Mouse (Mus musculus): ENCODE results near the gene Irs2.

Irs2 gene

DNA sequence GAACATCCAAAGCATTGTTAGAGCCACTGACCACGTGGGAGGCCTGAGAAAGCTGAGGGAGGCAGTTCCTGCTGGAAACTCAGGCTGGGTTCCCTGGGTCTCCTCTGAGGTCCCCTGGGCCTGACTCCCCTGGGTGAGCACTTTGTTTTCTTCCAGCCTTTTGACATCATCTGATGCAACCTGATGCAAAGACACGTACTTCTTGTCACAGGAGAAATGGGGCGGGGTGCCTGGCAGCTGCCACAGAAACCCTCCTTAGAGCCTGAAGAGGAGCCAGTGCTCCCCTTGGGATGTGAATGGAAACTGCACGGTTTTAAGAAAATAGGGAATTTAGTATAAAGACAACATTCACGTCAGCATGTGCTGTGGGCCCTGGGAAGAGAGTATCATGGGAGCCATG, 55.6 kb downstream of the Irs2 start:
- no peak for DNase-seq (ENCODE audit: low spot score in 2 of 2)

DNA sequence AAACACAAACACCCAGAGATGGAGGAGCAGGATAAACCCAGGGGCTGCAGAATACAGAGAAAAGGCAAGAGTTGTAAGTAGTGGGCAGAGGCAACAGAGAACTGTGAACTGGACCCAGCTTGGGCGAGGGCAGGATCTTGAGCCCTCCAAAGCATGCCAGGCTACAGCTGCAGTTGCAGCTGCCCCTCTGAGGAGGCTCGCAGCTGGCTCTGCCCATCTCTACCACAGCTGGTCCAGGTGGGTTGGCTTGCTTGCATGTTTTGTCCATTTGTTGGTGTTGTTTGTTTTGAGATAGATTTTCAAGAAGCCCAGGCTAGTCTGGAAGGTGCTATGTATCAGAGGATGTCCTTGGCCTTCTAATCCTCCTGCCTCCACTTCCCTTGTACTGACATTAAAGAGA, 56.0 kb downstream of the Irs2 start:
- no peak for DNase-seq (ENCODE audit: low spot score in 2 of 2)

DNA sequence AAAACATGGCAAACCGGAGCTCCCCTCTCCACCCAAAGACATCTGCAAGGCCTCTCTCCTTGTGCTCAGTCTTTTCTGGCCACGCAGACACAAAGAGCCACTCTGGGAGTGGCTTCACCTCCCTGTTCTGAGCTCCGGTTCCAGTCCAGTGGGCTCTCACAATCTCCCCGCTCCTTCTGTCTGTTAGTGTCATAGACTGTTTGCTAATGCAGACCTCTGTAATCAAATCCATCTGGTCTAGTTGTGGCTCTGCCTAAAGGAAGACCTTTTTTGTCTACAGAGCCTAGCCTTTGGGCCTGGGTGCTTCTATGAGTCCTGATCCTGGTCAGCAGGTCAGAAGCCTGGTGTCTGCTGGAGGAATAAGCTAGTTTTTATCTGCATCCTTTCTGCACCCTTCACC, 56.7 kb downstream of the Irs2 start:
- DNase-seq (ENCODE audit: low spot score in 2 of 2): no peak

DNA sequence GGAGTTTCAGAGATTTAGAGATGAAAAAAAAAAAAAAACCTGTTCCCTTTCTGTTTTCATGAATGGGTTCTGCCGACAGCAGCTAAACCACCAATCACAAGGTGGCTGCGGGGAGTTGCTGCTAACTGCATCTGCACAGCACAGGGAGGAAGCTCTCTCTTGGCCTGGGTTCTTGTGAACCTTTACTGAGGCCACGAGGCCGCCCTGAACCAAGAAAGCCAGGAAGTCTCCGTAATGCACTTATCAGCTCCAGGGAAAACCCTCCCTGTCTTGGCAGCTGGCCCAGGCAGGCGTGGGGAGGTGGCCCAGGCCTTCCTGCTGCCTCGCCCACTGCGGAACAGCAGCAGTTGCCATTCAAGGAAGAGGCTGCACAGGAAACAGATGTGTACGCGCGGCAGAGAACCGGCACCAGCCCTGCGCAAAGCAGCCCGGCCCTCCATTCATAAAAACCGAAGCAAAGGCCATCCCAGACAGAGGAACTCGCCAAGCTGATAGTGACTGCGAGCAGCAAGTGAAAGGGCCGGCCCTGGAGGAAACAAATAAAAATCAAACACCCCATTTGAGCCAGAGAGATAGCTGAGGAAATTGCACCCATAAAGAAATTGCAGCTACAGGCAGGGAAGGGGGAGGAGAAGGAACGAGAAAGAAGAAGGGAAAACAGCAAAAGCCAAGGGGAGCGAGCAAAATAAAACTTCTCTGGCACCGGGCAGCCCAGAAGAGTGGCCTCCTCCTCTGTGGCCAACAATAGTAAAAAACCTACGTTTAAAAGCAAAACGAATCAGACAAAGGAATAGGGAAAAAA, 62.1 kb downstream of the Irs2 start:
- peak; percentile 67 to 71 for DNase-seq (ENCODE audit: low spot score in 2 of 2)

DNA sequence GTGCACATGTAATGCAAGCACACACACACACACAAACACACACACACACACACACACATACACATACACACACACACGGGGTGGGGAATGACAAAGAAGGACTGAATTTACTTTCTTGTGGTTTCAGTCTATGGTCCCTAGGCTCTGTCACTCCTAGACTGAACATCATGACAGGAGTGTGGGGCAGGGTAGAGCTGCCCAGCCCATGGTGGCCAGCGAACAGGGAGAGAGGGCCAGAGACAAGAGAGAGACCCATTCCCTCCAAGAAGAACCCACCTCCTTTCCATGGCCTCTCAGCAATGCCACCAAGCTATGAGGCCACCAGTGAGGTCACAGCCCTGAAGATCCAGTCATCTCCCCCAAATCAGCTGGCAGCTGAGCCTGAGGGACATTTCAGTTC, 62.8 kb downstream of the Irs2 start:
- DNase-seq (ENCODE audit: low spot score in 2 of 2): no peak

DNA sequence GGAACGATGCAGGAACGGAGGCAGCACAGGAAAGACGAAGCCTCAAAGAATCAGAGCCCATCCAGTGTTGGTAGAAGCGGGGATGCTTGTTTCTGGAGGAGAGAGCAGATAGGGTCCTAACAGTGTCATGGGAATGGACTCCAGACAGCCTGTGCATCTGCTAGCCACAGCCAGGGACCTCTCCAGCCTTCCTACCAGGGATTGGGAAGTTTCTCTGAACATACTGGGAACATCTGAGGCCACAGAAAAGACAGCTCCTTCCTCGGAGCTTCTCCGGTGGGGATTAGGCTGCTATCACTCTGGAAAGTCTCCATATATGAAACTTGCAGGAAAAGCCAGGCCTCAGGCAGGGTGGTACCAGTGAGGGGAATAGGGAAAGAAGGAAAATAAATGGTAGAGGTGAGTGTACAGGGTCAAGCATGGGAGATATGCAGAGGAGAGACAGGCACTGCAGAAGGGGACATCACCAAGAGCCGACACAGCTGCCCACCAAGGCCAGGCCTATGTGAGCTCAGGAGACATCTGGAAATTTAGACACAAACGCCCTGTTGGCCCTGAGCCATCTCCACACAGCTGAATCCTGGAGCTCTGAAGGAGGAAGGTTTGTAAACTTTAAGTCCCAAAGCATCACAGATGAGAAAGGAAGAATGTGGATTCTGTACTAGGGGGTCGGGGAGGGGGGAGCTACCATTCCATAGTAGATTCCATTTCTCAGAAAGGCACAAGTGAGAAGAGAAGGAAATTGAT, 64.8 kb downstream of the Irs2 start:
- no peak for DNase-seq (ENCODE audit: low spot score in 2 of 2)

DNA sequence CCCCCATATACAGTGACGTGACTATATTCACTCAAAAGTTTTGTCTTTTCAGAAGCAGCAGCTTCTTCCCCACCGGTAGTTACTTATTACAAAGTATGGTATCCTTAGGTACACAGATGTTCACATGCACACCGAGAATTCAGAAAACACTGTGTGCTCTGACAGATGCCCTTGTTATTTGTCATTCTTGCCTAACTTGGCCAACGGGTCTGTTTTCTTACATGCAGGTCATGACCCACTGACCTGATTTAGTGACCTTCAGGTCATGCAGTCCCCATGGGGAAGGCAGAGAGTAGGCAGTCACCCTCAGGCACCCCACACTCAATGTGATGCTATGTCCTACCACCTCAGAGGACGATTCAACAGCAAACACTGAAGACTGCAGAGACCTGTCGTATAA, 68.4 kb downstream of the Irs2 start:
- no peak for DNase-seq (ENCODE audit: low spot score in 2 of 2)

DNA sequence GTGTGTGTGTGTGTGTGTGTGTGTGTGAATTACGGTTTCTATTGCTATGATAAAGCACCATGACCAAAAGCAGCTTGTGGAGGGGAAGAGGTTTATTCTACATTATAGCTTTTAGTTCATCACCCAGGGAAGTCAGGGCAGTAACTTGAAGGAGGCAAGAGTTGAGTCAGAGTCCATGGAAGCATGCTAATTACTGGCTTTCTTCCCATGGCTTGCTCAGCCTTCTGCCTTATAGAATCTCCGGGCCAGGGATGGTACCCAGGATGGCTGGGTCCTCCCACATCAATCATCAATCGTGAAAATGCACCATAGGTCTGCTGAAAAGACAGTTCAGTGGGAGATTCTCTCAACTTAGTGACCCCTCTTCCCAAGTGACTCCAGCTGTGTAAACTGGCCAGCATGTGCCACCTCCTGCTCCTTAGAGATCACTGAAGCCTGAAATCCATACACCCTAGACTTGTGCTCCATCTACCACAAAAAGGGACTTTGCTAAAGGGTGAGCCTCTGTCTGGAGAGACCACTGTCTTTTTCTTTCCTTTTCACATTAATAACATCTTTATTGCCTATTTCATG, 69.0 kb downstream of the Irs2 start:
- DNase-seq (ENCODE audit: low spot score in 2 of 2): no peak

DNA sequence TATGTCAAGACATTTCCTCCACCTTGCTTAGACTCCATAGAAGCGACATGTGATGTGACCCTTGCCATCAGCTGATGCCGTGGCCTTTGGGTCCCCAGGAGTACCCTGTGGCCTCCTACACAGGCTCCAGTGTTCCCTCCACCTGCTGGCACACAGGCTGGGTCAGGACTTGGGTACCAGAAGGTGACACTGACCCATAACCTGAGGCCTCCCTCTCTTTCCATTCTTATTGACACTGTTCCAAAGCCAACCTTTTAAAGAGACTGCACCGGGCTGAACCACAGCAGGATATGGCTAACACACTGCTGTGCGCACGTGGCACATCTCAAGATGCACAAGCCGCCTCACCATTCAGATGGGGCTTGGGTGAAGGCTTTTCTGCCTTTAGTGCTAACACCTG, 70.0 kb downstream of the Irs2 start:
- DNase-seq (ENCODE audit: low spot score in 2 of 2): no peak

DNA sequence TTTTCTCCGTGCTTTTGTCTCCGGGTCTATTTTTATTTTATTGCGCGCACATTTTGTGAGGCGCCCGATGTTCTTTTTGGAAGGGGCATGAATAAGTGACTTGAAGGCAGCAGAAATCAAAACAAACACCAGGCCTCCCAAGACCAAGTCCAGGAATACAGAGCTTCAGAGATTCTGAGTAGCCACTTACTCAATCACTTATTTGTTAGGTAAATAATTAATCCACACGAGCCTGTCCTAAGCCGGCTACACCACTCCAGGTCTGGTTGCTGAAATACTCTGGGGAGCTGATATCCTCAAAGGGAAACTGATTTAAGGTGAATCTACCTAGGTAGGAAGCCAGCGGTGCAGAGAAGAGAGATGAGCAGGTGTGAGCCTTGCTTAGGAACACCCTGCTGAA, 71.6 kb downstream of the Irs2 start:
- no peak for DNase-seq (ENCODE audit: low spot score in 2 of 2)

DNA sequence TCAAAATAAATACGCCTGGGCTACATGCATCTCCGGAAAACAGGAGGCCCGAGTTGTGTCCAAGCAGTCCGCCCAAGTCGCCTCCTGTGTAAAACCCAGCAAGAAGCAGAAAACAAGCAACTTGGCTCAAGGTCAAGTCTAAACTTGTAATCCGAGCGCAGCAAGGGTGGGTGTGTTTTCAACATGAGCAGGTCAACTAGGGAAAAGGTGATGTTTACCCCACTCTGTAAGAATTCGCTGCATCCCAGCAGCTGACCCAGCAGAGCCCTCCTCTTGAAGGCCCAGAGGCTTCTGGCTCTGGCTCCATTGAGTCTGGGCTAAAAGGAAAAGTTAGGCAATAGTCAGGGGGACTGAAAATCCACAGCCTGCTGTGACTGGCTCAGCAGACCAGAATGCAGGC, 73.0 kb downstream of the Irs2 start:
- no peak for DNase-seq (ENCODE audit: low spot score in 2 of 2)

Measured in thymus, postnatal 10 days (tissue).